Comparison of ENCODE assay signal across 8 mouse cellular contexts in the genomic region with DNA sequence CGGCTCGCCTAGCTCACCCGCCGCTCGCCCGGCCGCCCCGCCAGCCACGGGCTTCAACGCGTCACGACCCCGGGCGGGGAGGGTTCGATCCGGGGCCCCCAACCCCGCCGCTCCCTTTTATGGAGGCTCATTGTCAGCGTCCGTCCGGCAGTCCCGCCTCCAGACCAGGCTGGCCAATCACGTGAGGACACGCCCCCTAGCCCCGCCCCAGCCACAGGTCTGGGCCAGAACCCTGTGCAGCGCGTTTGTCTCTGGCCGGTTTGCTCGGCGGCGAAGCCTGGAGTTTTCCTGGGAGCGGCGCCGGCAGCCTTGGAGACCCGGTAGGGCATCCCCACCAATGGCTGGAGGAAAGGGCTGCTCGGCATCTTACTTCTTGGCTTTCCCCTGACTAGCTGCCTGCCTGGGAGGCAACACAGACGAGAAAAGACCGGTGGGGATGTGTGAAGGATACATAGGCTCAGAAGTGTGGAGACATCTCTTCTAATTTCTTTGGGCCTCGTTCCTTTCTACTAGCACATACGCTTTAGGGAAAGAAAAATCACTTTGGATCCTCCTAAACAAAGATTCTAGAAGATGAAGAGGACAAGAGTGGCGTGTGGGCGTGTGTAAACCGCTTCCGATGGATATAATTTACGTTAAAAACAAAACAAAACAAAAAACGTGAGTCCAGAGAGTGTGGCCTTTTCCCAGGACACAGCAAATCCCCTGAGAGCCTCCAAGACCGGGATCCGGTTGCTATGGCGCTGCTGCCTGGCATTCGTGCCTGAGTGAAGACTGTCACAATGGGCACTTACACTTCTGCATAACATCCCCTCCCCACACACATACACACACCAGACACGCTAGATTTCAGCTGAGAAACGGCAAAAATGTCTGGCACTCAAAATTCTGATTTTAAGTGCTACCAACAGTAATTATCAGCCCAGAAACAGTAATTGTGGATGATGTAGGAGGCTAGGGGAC. TPM values are rescaled to one million over a fixed set of nuclear protein-coding genes. Genes with fewer than 3 reads are reported as not detected.
DNase-seq lines count a peak whose midpoint lies in the region; ATAC-seq lines count a peak whose summit lies in the region.

Gene Spindoc, minus strand, starts transcription at position 92 of the 963 bp plus-strand sequence.

- peak within 1 kb of the TSS; percentile 94 for H3K27ac ChIP-seq in hindbrain, embryonic 15.5 days (replicated peaks)

- H3K9ac ChIP-seq in hindbrain, embryonic 15.5 days = peak within 1 kb of the TSS; percentile 94

- ATAC-seq in hindbrain, embryonic 15.5 days (ENCODE audit: low FRiP score, low read depth) = peak; percentile 98

- peaks cover 41% of the 10 kb centered on the region for H3K4me1 ChIP-seq in hindbrain, embryonic 15.5 days (replicated peaks)

- peak; percentile 91 for DNase-seq in T-cell, adult 2 months (ENCODE audit: low spot score)
- DNase-seq in cerebellum, postnatal 36 days = peak; percentile 99 to 100
- peak; percentile 98 to 99 for DNase-seq in frontal cortex, postnatal 36 days (ENCODE audit: low spot score in 2 of 2)
- peak; percentile 95 for DNase-seq in left cerebral cortex, adult 11 months (ENCODE audit: low spot score)
- DNase-seq in lung, postnatal 4 days = peak; percentile 98 to 99
- DNase-seq in retina, postnatal 7 days (ENCODE audit: low read depth, low spot score) = peak; percentile 84
- peak; percentile 98 for DNase-seq in urinary bladder, adult 2 months (ENCODE audit: low spot score)

- H3K27me3 ChIP-seq in hindbrain, embryonic 15.5 days = no peaks in the 10 kb centered on the region

- H3K9me3 ChIP-seq in hindbrain, embryonic 15.5 days = no peaks in the 10 kb centered on the region

- under 1% methylated on average over 51 of the region's 52 CpGs for WGBS in hindbrain, embryonic 15.5 days

- peak within 1 kb of the TSS; percentile 90 for H3K4me3 ChIP-seq in hindbrain, embryonic 15.5 days

- H3K36me3 ChIP-seq in hindbrain, embryonic 15.5 days = peaks cover 4% of the 10 kb centered on the region; the same call in 1 of the 2 replicates

- H3K4me2 ChIP-seq in hindbrain, embryonic 15.5 days = peak within 1 kb of the TSS; percentile 63

RNA-seq across cellular contexts. Expression of gene Spindoc, which starts in this region (rescaled TPM):
- 28.9 and 32.2 TPM in 2 replicates for polyA plus RNA-seq in hindbrain, embryonic 15.5 days (2015; fragmentation: Nextera tagmentation; extraction: Ambion mirVana)
- polyA plus RNA-seq in urinary bladder, adult 2 months (2012; rRNA removed) = 18.8 and 21.0 TPM in 2 replicates

Comparison
In these comparisons a context has a peak if more than half of its experiments do, and no peak if none do; other contexts are left out.
1. Peak in every context shown above with its lines: DNase-seq, ATAC-seq, H3K4me3 ChIP-seq and H3K27ac ChIP-seq.